Mouse (Mus musculus) brain, embryonic 14.5 days (tissue): ENCODE data around the gene Ppp2r2c. TPM values are rescaled to one million over a fixed set of nuclear protein-coding genes. Genes with fewer than 3 reads are reported as not detected.

Experiments
- DNase-seq: peaks from one replicate; pipeline ENCODE4 v3.0.0-alpha.2; 2011; ENCODE audit warnings: low read depth
- CTCF ChIP-seq: fragments of 200-500 bp; IDR thresholded peaks from 2 replicates; pipeline ENCODE4 v1.5.1; 2012; ENCODE audit warnings: inconsistent platforms, mild to moderate bottlenecking, moderate library complexity, borderline replicate concordance; ENCODE audit not compliant: insufficient read depth, insufficient read length; ENCODE audit errors: extremely low read depth
- POLR2A ChIP-seq: fragments of 200-500 bp; IDR thresholded peaks from 2 replicates; pipeline ENCODE4 v1.6.1; 2012; ENCODE audit warnings: mild to moderate bottlenecking, inconsistent platforms, borderline replicate concordance; ENCODE audit not compliant: poor library complexity, insufficient read depth, insufficient read length, severe bottlenecking; ENCODE audit errors: extremely low read depth
- polyA plus RNA-seq: library from polyadenylated mRNA; depleted of rRNA; stranded (reverse); fragments of >200 nt; gene quantifications from 2 replicates; pipeline ENCODE4 v1.2.3, GENCODE M21; 2012

Gene Ppp2r2c
- polyA plus RNA-seq, 1 experiment = 66.7 TPM

- TF ChIP-seq CTCF = no peak
- TF ChIP-seq POLR2A = no peak
- DNase-seq = no peak
These were observed 34.5 kb downstream of the Ppp2r2c start for GRCm38 (mm10) chr5:36902807-36903206.

DNA sequence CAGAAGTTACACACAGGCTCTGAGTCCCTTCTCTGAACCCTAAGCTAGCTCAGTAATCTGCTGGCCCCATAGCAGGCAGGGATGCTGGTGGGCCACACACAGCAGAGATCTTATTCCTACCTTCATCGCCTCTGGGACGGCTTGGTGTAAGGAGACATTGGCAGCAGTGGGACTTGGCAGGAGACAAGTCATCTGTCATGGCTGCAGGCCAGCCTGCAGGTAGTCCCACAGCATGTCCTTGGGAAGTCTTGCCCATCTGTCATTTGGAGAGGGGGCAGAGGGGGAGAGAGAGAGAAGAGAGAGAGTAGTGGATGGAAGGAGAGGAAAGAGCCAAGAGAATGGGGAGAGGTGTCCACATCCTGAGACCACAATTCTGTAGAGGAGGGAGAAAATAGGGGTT is 35.8 kb downstream of the Ppp2r2c start:
- DNase-seq = no peak
- TF ChIP-seq POLR2A (no peak), CTCF (no peak)

- DNase-seq = no peak
- TF ChIP-seq POLR2A = no peak
- TF ChIP-seq CTCF = no peak
These were observed 36.4 kb downstream of the Ppp2r2c start for GRCm38 (mm10) chr5:36904703-36905102.

DNA sequence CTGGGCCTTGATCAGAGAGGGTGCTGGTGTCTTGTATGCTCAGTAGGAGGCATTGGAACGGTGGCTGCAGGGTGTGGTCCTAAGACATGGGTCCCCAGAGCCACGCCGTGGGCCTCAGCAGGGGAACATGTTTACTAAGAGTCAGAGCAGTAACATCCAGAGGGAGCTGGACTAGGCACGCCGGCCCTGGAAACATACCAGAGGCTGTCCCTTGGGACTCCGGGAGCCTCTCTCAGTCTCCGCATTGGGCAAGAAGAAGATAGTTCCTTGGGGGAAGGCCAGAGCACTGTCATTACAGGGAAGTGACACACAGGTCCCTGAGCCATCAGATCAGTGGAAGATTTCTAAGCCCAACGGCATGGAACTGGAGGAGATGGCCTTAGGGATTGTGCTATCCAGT is 36.9 kb downstream of the Ppp2r2c start:
- no peak for DNase-seq
- TF ChIP-seq POLR2A (no peak), CTCF (no peak)

GRCm38 (mm10) chr5:36907695-36908094 is 39.4 kb downstream of the Ppp2r2c start:
- DNase-seq = peak; percentile 65
- TF ChIP-seq POLR2A = no peak
- no peak for TF ChIP-seq CTCF

GRCm38 (mm10) chr5:36909545-36909944 is 41.2 kb downstream of the Ppp2r2c start:
- no peak for TF ChIP-seq CTCF
- TF ChIP-seq POLR2A = no peak
- DNase-seq = no peak

- peak; percentile 81 for DNase-seq
- TF ChIP-seq CTCF = no peak
- no peak for TF ChIP-seq POLR2A
These were observed 42.7 kb downstream of the Ppp2r2c start for GRCm38 (mm10) chr5:36910980-36911379.

DNA sequence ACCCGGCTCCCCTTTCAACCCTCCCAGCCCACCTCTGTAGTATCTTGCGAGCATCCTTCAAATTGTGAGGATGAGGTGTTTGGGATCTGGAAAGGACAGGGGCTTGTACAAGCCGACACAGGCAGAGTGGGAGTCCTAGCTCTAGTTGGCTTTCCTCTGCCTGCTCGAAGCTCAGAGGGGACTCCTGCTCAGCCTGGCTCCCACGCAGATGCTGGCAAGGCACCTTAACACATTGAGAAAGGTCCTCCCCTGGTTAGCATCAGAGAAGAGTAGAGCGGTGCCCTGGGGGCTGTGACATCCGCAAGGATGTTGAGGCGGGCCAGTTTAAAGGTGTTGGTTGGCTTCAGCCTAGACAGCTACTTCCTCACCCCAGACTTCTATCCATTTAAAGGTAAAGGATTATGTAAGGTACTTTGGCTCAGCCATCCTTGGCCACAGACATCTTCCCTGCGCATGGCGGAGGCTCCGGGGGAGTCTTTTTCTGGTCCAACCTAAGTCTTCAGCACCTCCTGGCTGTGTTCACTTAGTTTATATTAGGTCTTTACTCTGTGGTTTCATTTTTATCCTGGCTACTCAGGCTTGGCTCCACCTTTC is 43.5 kb downstream of the Ppp2r2c start:
- TF ChIP-seq CTCF (no peak), POLR2A (no peak)

DNA sequence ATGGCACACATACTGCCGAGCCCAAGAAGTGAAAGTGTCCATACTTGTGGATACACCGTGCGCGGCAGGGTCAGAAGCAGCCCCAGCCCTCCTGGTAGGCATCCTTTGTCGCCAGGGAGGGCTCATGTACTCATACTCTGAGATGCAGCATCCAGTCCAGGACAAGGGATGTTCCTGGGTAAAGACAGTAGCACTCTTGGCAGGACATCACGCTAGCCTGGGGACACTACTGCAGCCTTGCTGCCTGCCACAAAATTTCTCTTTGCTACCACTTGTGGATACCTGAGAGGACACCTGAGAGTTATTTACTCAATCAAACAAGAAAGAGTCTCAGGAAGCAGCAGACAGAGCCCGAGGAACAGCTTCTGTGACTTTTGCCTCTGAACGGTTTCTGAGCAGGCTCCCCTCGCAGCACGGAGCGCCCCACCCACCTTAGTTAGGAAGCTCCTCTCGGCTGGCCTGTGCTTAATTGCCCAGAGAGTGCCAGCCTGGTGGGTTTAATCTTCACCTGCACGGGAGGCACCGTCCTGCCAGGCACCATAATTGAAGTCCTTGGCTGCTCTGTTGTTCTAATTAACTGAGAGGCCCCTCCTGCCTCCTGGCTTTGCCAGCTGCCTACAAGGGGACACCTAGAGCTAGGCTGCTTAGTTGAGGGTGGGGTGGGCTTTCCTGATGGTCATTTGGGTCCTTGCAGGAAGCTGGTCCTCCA is 44.4 kb downstream of the Ppp2r2c start:
- peak; percentile 52 for DNase-seq
- TF ChIP-seq POLR2A (no peak), CTCF (no peak)

More for the DNA sequence above, 43.5 kb downstream of the Ppp2r2c start:
- DNase-seq = no peak

- no peak for TF ChIP-seq CTCF
- no peak for TF ChIP-seq POLR2A
- DNase-seq = no peak
These were observed 46.9 kb downstream of the Ppp2r2c start for GRCm38 (mm10) chr5:36915256-36915655.

GRCm38 (mm10) chr5:36916581-36916980 is 48.3 kb downstream of the Ppp2r2c start:
- DNase-seq = no peak
- TF ChIP-seq CTCF = no peak
- TF ChIP-seq POLR2A = no peak

DNA sequence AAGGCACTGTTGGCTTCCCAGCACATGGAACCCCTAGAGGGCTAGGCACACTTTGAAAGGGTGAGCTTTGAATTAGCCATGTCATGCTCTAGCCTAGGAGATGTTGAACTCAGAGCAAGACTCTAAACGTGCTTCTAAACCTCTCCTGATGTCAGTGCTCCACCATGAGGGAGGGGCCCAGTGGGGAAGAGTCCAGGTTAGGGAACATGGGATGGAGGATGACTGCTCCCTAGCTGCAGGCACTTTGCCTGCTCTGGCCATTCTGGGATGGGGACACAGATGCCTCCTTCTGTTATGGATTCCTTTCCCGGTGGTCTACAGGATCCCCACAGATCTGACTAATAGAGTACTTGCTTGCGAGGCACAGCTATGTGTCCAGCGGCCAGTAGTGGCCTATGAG is 48.9 kb downstream of the Ppp2r2c start:
- no peak for DNase-seq
- TF ChIP-seq CTCF (no peak), POLR2A (no peak)
